Mouse (Mus musculus): ENCODE data around the gene Gm11273. TPM values are rescaled to one million over a fixed set of nuclear protein-coding genes. Genes with fewer than 3 reads are reported as not detected.
A peak's percentile ranks its signal among the peaks of the same experiment; 100 is the strongest.

The Gm11273 gene
- polyA plus RNA-seq, 1 experiment, result 14.1 TPM

DNA sequence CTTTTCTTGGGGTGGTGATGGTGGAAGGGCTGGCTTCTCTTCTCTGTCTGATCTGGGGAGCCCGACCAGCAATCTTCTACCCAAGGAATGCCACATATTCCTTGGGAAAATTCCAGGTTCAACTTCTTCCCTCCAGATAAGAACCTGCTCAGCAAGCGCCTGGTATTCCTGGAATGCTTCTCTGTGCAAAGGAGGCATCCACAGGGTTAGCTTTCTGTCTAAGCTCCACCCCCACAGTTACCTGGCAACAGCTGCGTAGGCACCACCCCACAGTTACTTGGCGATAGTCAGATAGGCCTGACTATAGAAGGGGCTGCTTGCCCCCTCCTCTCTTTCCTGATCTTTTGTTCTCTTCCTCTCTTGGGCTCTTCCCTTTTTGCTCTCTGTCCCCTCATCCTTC, 44.9 kb downstream of the Gm11273 start:
- Histone ChIP-seq H3K4me1 (ENCODE audit: control insufficient read depth, insufficient read depth, low read length) (no peaks in the 10 kb centered on the region), H3K27ac (ENCODE audit: control insufficient read depth, insufficient read depth, low read depth, low read length, poor library complexity) (no peak overlapping the region), H3K4me3 (replicated peaks; ENCODE audit: control insufficient read depth, low read depth, low read length) (no peak overlapping the region)
- TF ChIP-seq CTCF (IDR thresholded peaks at IDR 0.05; ENCODE audit: control insufficient read depth, insufficient read depth, low read length) (no peak), POLR2A (IDR thresholded peaks at IDR 0.05; ENCODE audit: borderline replicate concordance, control insufficient read depth, low read depth, low read length) (no peak)
- 62% methylated on average over 4 of the region's 4 CpGs for WGBS

DNA sequence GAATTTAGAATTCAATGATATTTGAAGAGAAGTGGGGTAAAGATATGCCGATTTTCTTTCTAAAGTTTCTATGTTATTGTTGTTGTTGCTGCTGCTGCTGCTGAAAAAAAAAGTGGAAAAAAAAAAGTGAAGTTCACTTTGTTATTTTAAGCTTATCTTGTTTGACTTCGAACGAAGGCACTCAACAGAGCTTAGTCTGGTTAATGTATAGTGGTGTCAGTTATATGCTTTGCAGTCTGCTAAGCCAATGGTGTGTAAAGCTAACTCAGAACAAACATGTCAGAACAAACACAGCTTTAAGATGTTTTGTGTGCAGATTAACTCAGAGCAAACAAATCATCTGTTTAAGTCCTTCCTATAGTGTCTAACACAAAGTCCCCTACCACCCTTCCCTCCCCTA, 47.1 kb downstream of the Gm11273 start:
- TF ChIP-seq CTCF (IDR thresholded peaks at IDR 0.05; ENCODE audit: control insufficient read depth, insufficient read depth, low read length) (no peak), POLR2A (IDR thresholded peaks at IDR 0.05; ENCODE audit: borderline replicate concordance, control insufficient read depth, low read depth, low read length) (no peak)
- no peak overlapping the region for H3K27ac ChIP-seq (ENCODE audit: control insufficient read depth, insufficient read depth, low read depth, low read length, poor library complexity)
- no peak overlapping the region for H3K4me3 ChIP-seq (replicated peaks; ENCODE audit: control insufficient read depth, low read depth, low read length)
- H3K4me1 ChIP-seq (ENCODE audit: control insufficient read depth, insufficient read depth, low read length), result no peaks in the 10 kb centered on the region
- WGBS, result 68% methylated on average over 3 of the region's 3 CpGs

DNA sequence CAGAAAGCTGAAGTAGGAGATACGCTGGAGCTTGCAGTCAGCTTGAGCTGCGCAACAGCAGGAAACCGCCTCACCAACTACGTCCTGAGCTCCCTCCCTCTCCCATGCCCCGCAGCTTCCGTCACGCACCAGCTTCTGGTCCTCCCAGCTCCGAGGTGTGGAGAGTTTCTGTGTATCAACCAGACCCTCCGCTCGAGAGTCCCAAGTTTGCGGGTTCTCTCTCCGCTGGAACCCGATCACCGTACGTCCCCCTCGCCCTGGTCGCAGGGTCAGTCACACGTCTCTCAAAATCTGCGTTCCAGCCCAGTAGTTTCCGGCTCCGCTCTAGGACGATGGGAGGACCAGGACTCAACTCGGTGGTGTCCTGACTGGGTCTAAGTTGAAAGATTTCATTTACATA, 47.8 kb downstream of the Gm11273 start, which contains the start of gene Zscan26:
TSS of gene Zscan26 (minus strand) at position 282 of the 400 bp plus-strand sequence.
- WGBS, result under 1% methylated on average over 23 of the region's 23 CpGs
- Histone ChIP-seq H3K4me3 (replicated peaks; ENCODE audit: control insufficient read depth, low read depth, low read length) (peak within 1 kb of the TSS; percentile 86), H3K27ac (ENCODE audit: control insufficient read depth, insufficient read depth, low read depth, low read length, poor library complexity) (no peak within 1 kb of the TSS), H3K4me1 (ENCODE audit: control insufficient read depth, insufficient read depth, low read length) (no peaks in the 10 kb centered on the region)
- TF ChIP-seq CTCF (IDR thresholded peaks at IDR 0.05; ENCODE audit: control insufficient read depth, insufficient read depth, low read length), result no peak
- TF ChIP-seq POLR2A (IDR thresholded peaks at IDR 0.05; ENCODE audit: borderline replicate concordance, control insufficient read depth, low read depth, low read length), result peak; percentile 54; the same call in 1 of the 2 replicates

DNA sequence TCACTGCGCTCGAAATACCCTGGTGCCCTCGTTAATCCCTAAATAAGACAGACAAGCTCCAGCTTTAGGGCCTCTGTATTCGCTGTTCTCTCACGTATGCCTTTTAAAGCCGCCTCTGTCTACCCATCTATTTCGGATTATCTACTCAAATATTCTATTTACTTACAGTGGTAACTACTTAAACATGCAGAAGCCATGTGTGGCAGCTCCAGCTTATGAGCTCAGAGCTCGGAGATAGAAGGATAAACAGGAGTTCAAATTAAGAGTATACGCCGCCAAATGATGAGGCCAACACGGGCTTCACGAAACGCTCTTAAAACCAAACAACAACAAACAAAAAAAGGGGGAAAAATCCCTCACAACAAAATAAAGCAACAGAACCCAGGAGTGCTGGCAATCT, 48.2 kb downstream of the Gm11273 start:
- WGBS, result 2% methylated on average over 13 of the region's 13 CpGs
- no peak overlapping the region for H3K27ac ChIP-seq (ENCODE audit: control insufficient read depth, insufficient read depth, low read depth, low read length, poor library complexity)

More for the DNA sequence above, 48.2 kb downstream of the Gm11273 start:
- no peak for TF ChIP-seq CTCF (IDR thresholded peaks at IDR 0.05; ENCODE audit: control insufficient read depth, insufficient read depth, low read length)
- TF ChIP-seq POLR2A (IDR thresholded peaks at IDR 0.05; ENCODE audit: borderline replicate concordance, control insufficient read depth, low read depth, low read length), result no peak
- H3K4me3 ChIP-seq (replicated peaks; ENCODE audit: control insufficient read depth, low read depth, low read length), result peak overlapping the region; percentile 86
- no peaks in the 10 kb centered on the region for H3K4me1 ChIP-seq (ENCODE audit: control insufficient read depth, insufficient read depth, low read length)

Other genes starting within 250 kb of the Gm11273 start
- gene Gpx5, start 208.7 kb downstream of the Gm11273 start, polyA plus RNA-seq (2011; ENCODE audit: insufficient read depth, insufficient read length, low replicate concordance, missing spikeins), result not detected in 2 replicates
- not detected in 2 replicates for gene Gpx6, start 189.3 kb downstream of the Gm11273 start, polyA plus RNA-seq (2011; ENCODE audit: insufficient read depth, insufficient read length, low replicate concordance, missing spikeins)
- gene Olfr1367, start 154.5 kb downstream of the Gm11273 start, polyA plus RNA-seq (2011; ENCODE audit: insufficient read depth, insufficient read length, low replicate concordance, missing spikeins), result not detected in 2 replicates
- 3.7 and 5.9 TPM in 2 replicates for gene Zscan12, start 138.6 kb downstream of the Gm11273 start, polyA plus RNA-seq (2011; ENCODE audit: insufficient read depth, insufficient read length, low replicate concordance, missing spikeins)
- 17.1 and 25.5 TPM in 2 replicates for gene Zkscan3, start 98.7 kb downstream of the Gm11273 start, polyA plus RNA-seq (2011; ENCODE audit: insufficient read depth, insufficient read length, low replicate concordance, missing spikeins)
- not detected in 2 replicates for gene Pgbd1, start 60.4 kb downstream of the Gm11273 start, polyA plus RNA-seq (2011; ENCODE audit: insufficient read depth, insufficient read length, low replicate concordance, missing spikeins)
- gene Zscan26, start 47.7 kb downstream of the Gm11273 start, polyA plus RNA-seq (2011; ENCODE audit: insufficient read depth, insufficient read length, low replicate concordance, missing spikeins), result 8.0 and 14.1 TPM in 2 replicates
- 0.66 TPM in 1 of 2 replicates, not detected in the other for gene Nkapl, start 32.9 kb downstream of the Gm11273 start, polyA plus RNA-seq (2011; ENCODE audit: insufficient read depth, insufficient read length, low replicate concordance, missing spikeins)
- gene Zkscan4, start 22.5 kb downstream of the Gm11273 start, polyA plus RNA-seq (2011; ENCODE audit: insufficient read depth, insufficient read length, low replicate concordance, missing spikeins), result not detected in 2 replicates
- gene Gm10065, start 22.0 kb downstream of the Gm11273 start, polyA plus RNA-seq (2011; ENCODE audit: insufficient read depth, insufficient read length, low replicate concordance, missing spikeins), result not detected in 2 replicates
- 1.6 TPM in 1 of 2 replicates, not detected in the other for gene AK157302, start 6.2 kb downstream of the Gm11273 start, polyA plus RNA-seq (2011; ENCODE audit: insufficient read depth, insufficient read length, low replicate concordance, missing spikeins)
- gene Zkscan8, start 29.7 kb upstream of the Gm11273 start, polyA plus RNA-seq (2011; ENCODE audit: insufficient read depth, insufficient read length, low replicate concordance, missing spikeins), result 2.1 and 6.4 TPM in 2 replicates
- not detected in 2 replicates for gene Olfr1366, start 41.4 kb upstream of the Gm11273 start, polyA plus RNA-seq (2011; ENCODE audit: insufficient read depth, insufficient read length, low replicate concordance, missing spikeins)
- gene Olfr1535, start 58.5 kb upstream of the Gm11273 start, polyA plus RNA-seq (2011; ENCODE audit: insufficient read depth, insufficient read length, low replicate concordance, missing spikeins), result 0.90 and 1.00 TPM in 2 replicates
- not detected in 2 replicates for gene Olfr1364, start 80.3 kb upstream of the Gm11273 start, polyA plus RNA-seq (2011; ENCODE audit: insufficient read depth, insufficient read length, low replicate concordance, missing spikeins)
- gene Olfr1362, start 112.6 kb upstream of the Gm11273 start, polyA plus RNA-seq (2011; ENCODE audit: insufficient read depth, insufficient read length, low replicate concordance, missing spikeins), result not detected in 2 replicates
- gene Olfr11, start 141.1 kb upstream of the Gm11273 start, polyA plus RNA-seq (2011; ENCODE audit: insufficient read depth, insufficient read length, low replicate concordance, missing spikeins), result not detected in 2 replicates
- not detected in 2 replicates for gene Olfr1361, start 162.0 kb upstream of the Gm11273 start, polyA plus RNA-seq (2011; ENCODE audit: insufficient read depth, insufficient read length, low replicate concordance, missing spikeins)
- not detected in 2 replicates for gene Olfr1360, start 176.0 kb upstream of the Gm11273 start, polyA plus RNA-seq (2011; ENCODE audit: insufficient read depth, insufficient read length, low replicate concordance, missing spikeins)
- gene Olfr1359, start 196.7 kb upstream of the Gm11273 start, polyA plus RNA-seq (2011; ENCODE audit: insufficient read depth, insufficient read length, low replicate concordance, missing spikeins), result not detected in 2 replicates
- gene Hist1h2bl, start 214.7 kb upstream of the Gm11273 start, polyA plus RNA-seq (2011; ENCODE audit: insufficient read depth, insufficient read length, low replicate concordance, missing spikeins), result 28.9 and 65.7 TPM in 2 replicates
- 19.2 and 21.1 TPM in 2 replicates for gene Hist1h2ai, start 215.0 kb upstream of the Gm11273 start, polyA plus RNA-seq (2011; ENCODE audit: insufficient read depth, insufficient read length, low replicate concordance, missing spikeins)
- gene Hist1h3h, start 216.2 kb upstream of the Gm11273 start, polyA plus RNA-seq (2011; ENCODE audit: insufficient read depth, insufficient read length, low replicate concordance, missing spikeins), result 49.7 and 178 TPM in 2 replicates
- gene Hist1h2bm, start 220.6 kb upstream of the Gm11273 start, polyA plus RNA-seq (2011; ENCODE audit: insufficient read depth, insufficient read length, low replicate concordance, missing spikeins), result 19.6 and 68.6 TPM in 2 replicates
- gene Hist1h4j, start 233.6 kb upstream of the Gm11273 start, polyA plus RNA-seq (2011; ENCODE audit: insufficient read depth, insufficient read length, low replicate concordance, missing spikeins), result 47.4 and 58.6 TPM in 2 replicates
- gene Hist1h4k, start 249.1 kb upstream of the Gm11273 start, polyA plus RNA-seq (2011; ENCODE audit: insufficient read depth, insufficient read length, low replicate concordance, missing spikeins), result 358 and 477 TPM in 2 replicates